Mouse (Mus musculus) c-Kit-positive CD71-positive TER-119-positive erythroid progenitor cells, embryonic 14.5 days (primary cell): ENCODE results near the gene Ccl28.
"Not testable (repeated sequence)": the region's sequence is repeated elsewhere in the genome, so short reads cannot be mapped to it uniquely, and the experiment has no call there.

ENCODE experiments used
- DNase-seq: peaks from one replicate; pipeline ENCODE4 v3.0.0-alpha.2; 2013; ENCODE audit warnings: low spot score

The Ccl28 gene

GRCm38 (mm10) chr13:119648891-119649698 lies 25.5 kb downstream of the Ccl28 start:
- no peak for DNase-seq

DNA sequence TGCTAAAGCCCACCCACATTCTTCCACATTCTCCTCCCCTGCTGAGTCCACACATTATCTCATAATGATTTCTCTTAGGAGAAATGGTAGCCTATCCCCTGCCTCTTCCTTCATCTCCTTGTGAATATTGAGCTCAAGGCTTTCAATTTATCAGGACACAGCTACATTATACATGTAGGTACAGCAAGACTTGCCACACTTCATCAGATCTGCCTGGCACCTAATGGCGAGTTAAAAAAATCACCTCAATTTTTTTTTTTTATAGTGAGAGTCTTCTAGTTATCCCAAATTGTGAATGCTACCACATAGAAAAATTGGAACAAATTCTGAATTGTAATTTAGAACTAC lies 26.1 kb downstream of the Ccl28 start:
- no peak for DNase-seq

- DNase-seq: no peak
Observed at GRCm38 (mm10) chr13:119654734-119655133, 31.1 kb downstream of the Ccl28 start.

DNA sequence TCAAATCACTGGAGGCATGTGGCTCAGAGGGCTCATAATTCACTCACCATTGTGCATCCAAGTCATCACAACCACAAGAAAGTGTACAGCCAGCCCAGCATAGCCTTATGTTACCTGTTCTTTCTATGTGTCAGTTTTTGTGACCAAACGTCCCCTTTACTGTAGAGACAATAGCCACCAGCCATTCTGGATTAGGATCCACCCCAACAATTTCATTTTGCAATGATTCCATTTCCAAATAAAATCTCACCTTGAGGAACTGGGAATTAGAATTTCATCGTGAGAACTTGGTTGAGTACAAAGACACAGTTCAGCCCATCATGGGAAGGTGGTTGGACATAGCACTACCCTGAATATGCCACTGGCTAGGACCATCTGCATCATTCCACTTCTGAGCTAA lies 32.6 kb downstream of the Ccl28 start:
- no peak for DNase-seq

GRCm38 (mm10) chr13:119656846-119657416 lies 33.3 kb downstream of the Ccl28 start:
- no peak for DNase-seq

DNA sequence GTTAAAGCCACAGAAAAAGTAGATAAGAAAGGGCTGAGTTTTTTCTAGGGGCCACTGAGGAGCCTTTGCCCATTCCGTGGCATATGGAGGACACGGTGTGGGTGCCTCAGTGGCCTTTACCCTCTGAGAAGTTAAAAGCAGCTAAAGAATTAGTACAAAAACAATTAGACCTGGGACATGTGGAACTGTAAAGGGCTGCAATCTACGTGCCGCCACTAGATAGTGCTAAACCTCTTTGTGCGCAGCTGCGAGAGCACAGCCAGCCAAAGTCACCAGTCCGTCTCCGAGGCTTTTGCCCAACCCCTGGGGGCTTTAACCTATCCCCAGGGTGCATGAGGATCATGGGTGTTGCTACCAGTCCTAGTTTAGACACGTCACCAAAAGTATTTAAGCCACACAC lies 37.8 kb downstream of the Ccl28 start:
- not testable (repeated sequence) for DNase-seq

DNA sequence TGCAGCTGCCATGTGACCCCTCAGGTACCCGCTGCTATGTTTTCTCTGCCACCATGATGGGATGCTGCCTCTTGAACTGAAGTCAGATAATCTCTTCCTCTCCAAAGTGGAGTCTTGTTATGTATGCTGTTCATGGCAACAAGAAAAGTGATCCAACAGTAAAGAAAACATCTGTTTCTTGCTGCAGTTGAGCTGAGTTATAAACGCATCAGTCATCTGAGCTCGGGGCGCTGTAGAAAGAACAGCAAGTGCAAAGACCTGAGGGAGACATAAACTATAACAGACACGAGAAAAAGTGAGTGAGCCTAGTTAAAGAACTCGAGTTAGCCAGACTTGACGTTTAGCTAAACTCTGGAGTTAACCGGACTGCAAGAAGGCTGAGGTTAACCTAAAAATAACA lies 55.2 kb downstream of the Ccl28 start:
- no peak for DNase-seq

DNA sequence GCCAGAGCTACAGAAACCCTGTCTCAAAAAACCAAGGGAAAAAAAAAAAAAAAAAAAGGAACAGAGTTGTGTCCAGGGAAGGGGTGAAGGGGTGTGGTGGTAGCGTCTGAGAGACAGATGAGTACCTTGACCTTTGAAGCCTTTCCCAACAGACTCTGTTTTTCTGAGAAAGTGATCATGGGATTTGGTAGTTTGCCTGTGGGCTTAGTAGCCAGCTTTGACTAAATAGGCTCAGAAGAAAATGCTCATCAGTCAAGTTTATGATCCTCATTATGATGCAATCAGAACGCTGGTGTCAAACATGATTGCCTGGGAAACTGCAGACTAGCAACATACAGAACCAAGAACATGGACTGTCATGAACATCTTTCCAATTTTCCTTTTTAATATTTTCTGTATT lies 56.1 kb downstream of the Ccl28 start:
- DNase-seq: no peak

GRCm38 (mm10) chr13:119681161-119681560 lies 57.5 kb downstream of the Ccl28 start:
- no peak for DNase-seq

GRCm38 (mm10) chr13:119684416-119685177 lies 61.0 kb downstream of the Ccl28 start:
- DNase-seq: no peak

DNA sequence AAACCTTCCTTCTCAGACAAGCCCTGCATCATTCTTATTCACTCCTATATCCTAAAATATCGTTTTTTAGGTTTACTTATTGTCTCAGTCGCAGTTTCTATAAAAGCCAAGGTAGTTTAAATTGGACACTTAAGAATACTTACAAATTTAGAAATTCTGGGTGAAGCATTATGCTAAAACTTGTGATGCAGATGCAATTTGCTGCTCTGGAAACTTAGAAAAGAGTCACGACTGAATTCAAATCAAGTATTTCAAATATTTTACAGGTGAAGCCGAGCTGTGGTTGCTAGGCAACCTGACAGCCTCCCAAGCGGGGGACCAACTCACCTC lies 66.1 kb downstream of the Ccl28 start:
- DNase-seq: no peak

DNA sequence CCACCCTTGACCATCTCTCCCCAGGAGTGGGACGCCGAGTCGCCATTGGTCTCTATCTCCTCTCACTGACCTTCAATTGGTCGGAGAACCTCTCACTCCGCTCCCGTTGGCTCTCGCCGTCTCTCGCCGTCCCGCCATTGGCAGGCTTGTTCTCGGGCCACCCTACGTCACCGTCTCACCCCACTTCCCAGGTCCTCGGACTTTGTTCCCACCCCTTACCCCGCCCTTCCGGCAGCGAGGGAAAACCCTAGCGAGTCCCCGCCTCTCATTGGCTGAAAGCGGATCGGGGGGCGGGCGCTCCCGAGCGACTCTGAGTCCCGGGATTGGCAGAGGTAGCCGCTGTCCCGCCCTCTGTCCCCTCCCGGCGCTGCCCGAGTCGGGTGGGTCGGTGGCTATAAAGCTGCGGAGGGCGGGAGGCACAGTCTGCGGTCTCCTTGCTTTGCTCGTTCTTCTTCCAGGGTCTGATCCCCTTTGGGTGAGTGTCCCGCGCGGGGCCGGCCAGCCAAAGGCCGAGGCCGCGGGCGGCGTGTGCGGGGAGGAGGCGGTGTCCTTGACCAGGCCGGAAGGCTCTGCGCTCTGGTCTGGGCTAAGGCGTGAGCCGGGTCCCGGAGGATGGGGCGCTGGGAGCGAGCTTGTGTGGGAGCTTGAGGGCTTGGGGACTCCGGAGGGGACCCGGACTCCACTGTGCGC lies 66.6 kb downstream of the Ccl28 start, which contains the start of gene Hmgcs1:
TSS of gene Hmgcs1 (plus strand) at position 341 of the 690 bp plus-strand sequence.
- DNase-seq: peak; percentile 99

GRCm38 (mm10) chr13:119690876-119691620 lies 67.4 kb downstream of the Ccl28 start:
- DNase-seq: no peak

- DNase-seq: not testable (repeated sequence)
Observed at GRCm38 (mm10) chr13:119691958-119692357, 68.3 kb downstream of the Ccl28 start.

DNA sequence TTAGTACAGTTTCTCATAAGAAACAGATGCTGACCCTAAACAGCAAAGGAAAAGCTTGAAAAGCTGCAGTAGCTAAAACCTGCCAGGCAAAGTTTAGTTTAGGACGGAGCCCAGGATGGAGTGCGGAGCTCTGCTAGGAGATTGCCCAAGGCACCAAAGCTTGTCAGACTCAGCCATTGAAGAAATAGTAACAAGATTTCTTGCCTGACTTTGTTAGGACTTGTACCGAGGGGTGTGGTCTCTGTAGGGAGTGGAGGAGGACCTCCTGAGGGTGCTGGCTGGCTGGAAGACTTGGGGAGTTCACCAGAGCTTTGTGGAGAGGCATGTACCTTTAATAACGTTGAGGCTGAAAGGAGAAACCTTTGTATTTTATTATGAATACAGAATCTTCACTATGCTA lies 72.1 kb downstream of the Ccl28 start:
- DNase-seq: no peak

GRCm38 (mm10) chr13:119696496-119696895 lies 72.9 kb downstream of the Ccl28 start:
- no peak for DNase-seq

GRCm38 (mm10) chr13:119698436-119698835 lies 74.8 kb downstream of the Ccl28 start:
- no peak for DNase-seq
